Mouse (Mus musculus) stomach, embryonic 16.5 days (tissue): ENCODE results near the gene Smco1. TPM values are rescaled to one million over a fixed set of nuclear protein-coding genes. Genes with fewer than 3 reads are reported as not detected.
"Not testable (repeated sequence)": the region's sequence is repeated elsewhere in the genome, so short reads cannot be mapped to it uniquely, and the experiment has no call there.

Experiments
- ATAC-seq: fragments of 200-750 bp; cut with Nextera tagmentation; 2 replicates; pipeline ENCODE4 v1.8.0; 2017; ENCODE audit warnings: moderate number of reproducible peaks, moderate TSS enrichment; ENCODE audit not compliant: insufficient read depth, low FRiP score
- H3K27ac ChIP-seq: fragments of 300-500 bp; sonication (generic); 2 replicates; pipeline ENCODE4 v1.5.1; 2014; ENCODE audit warnings: low read length
- H3K27me3 ChIP-seq: fragments of 300-500 bp; sonication (generic); 2 replicates; pipeline ENCODE4 v1.6.1; 2014; ENCODE audit warnings: low read length, control low read depth, mixed read lengths; ENCODE audit not compliant: control insufficient read depth, insufficient read depth
- H3K36me3 ChIP-seq: fragments of 300-500 bp; sonication (generic); 2 replicates; pipeline ENCODE4 v1.6.1; 2014; ENCODE audit warnings: low read length; ENCODE audit not compliant: control insufficient read depth, insufficient read depth
- H3K4me1 ChIP-seq: fragments of 300-500 bp; sonication (generic); 2 replicates; pipeline ENCODE4 v1.6.1; 2014; ENCODE audit warnings: low read length, control low read depth, mixed read lengths; ENCODE audit not compliant: control insufficient read depth, insufficient read depth
- H3K4me2 ChIP-seq: fragments of 300-500 bp; sonication (generic); 2 replicates; pipeline ENCODE4 v1.6.1; 2014; ENCODE audit warnings: low read depth, low read length, mixed read lengths
- H3K4me3 ChIP-seq: fragments of 300-500 bp; sonication (generic); replicated peaks from 2 replicates; pipeline ENCODE4 v1.5.1; 2014; ENCODE audit warnings: mild to moderate bottlenecking, low read length
- H3K9ac ChIP-seq: fragments of 300-500 bp; sonication (generic); 2 replicates; pipeline ENCODE4 v1.6.1; 2014; ENCODE audit warnings: low read length
- H3K9me3 ChIP-seq: fragments of 300-500 bp; sonication (generic); replicated peaks from 2 replicates; pipeline ENCODE4 v1.6.1; 2016; ENCODE audit warnings: low read length, control low read depth; ENCODE audit not compliant: control insufficient read depth
- WGBS: fragments of 180-500 bp; shearing (Covaris S2); extraction: QIAGEN DNeasy Blood & Tissue Kit; methylation state at CpG from one replicate; pipeline ENCODE4 v1.1.7; 2014; 5-methylcytosine and 5-hydroxymethylcytosine counted together
- polyA plus RNA-seq: library from polyadenylated mRNA; unstranded; fragments of >200 nt; fragmentation: Nextera tagmentation; extraction: Ambion mirVana; gene quantifications from 2 replicates; pipeline ENCODE4 v1.2.1, GENCODE M21; 2015

Gene Smco1
- polyA plus RNA-seq, 1 experiment from 2014 or later: 0.15 TPM

DNA sequence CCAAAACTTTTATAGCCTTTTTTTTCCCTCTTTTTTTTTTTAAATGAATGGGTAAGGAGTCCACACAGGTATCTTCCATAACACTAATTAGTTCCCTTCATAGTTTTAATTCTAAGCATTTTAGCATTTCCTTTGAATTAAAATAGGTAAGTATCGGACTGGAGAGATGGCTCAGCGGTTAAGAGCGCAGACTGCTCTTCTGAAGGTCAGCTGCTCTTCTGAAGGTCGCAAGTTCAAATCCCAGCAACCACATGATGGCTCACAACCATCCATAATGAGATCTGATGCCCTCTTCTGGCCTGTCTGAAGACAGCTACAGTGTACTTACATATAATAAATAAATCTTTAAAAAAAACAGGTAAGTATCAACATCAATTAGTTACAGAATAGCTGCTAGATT lies 28.3 kb downstream of the Smco1 start:
- peaks cover 22% of the 10 kb centered on the region for H3K36me3 ChIP-seq

DNA sequence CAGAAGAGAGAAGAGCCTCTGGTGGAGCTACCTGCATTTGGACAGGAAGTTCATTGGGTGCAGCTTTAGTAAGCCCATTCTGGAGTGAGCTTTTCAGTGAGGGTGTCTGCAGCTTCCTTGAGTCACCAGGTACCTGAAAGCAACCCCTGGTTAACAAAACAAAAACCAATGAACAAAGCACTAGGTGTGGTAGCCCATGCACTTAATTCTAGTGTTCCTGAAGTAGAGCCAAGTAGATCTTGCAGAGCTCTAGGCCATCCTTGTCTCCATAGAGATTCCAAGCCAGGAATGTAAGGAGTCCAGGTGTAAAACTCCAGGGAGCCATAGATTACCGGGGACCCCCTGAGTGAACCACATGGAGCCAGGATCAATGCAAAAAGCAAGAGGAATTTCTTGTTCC lies 31.8 kb downstream of the Smco1 start:
- no peaks in the 10 kb centered on the region for H3K4me1 ChIP-seq
- no peak overlapping the region for H3K9ac ChIP-seq
- H3K9me3 ChIP-seq: no peaks in the 10 kb centered on the region
- no peak overlapping the region for H3K27ac ChIP-seq
- peaks cover 9% of the 10 kb centered on the region; the same call in 1 of the 2 replicates for H3K36me3 ChIP-seq
- H3K4me2 ChIP-seq: no peak overlapping the region
- no peak overlapping the region for H3K4me3 ChIP-seq
- no peaks in the 10 kb centered on the region for H3K27me3 ChIP-seq
- WGBS: 54% methylated on average over 1 of the region's 1 CpGs
- no peak for ATAC-seq

More for the DNA sequence above, 28.3 kb downstream of the Smco1 start:
- H3K4me3 ChIP-seq, H3K9ac ChIP-seq, H3K27ac ChIP-seq, H3K4me2 ChIP-seq, ATAC-seq, H3K27me3 ChIP-seq, H3K9me3 ChIP-seq, H3K4me1 ChIP-seq: not testable (repeated sequence)
- 94% methylated on average over 4 of the region's 4 CpGs for WGBS

DNA sequence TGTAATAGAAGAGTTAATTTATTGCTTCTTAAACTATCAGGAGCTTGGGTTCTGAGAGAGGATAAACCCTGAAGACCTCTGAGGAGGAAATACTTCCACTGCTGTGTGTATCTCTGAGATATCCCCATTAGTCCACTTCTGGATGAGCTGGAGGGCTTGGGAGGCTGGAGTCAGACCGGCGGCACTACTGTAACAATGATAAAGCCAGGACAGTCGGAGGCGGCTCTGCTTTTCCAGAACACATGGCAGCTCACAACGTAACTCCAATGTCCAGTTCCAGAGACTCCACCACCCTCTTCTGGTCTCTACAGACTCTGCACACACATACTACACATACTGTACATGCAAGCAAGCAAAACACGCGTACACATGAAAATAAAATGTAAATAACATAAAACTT lies 32.6 kb downstream of the Smco1 start:
- Histone ChIP-seq H3K9me3 (no peaks in the 10 kb centered on the region), H3K4me2 (no peak overlapping the region), H3K27me3 (no peaks in the 10 kb centered on the region), H3K4me1 (no peaks in the 10 kb centered on the region), H3K27ac (no peak overlapping the region), H3K4me3 (no peak overlapping the region), H3K36me3 (peaks cover 7% of the 10 kb centered on the region; the same call in 1 of the 2 replicates), H3K9ac (no peak overlapping the region)
- ATAC-seq: no peak
- WGBS: 95% methylated on average over 7 of the region's 7 CpGs

DNA sequence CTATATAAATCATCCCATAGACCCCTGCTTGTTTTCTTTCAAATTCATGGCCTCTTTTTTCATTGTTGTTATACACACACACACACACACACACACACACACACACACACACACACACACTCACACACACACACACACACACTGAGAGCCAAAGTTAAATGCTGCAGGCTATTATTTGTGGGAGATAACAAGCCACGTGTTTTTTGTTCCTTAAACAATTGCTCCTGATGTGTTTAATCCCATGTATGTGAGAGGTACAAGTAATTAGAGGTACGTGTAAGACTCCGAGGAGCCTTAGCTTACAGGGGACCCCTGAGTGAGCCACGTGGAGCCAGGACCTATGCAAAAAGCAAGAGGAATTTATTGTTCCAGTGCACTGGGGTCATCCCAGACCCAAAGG lies 40.7 kb downstream of the Smco1 start:
- ATAC-seq: no peak
- 79% methylated on average over 4 of the region's 4 CpGs for WGBS

DNA sequence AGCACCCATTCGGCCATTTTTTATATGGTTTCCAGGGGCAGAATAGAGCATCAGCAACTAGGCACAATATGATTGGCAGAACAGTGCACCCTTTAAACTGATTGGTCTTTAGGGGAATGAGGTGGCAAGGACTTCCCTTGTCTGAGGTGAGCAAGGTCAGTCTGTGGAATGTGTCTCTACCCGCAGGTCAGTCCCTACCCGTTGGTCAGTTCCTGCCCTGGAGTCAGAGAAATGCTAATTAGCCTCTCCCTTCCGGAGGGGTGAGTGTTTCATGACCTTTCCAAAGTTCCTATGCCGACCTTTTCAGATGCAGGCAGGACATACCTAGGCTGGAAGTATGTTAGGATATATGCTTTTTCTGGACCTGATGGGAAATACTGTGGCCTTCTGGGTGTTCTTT lies 41.1 kb downstream of the Smco1 start:
- H3K36me3 ChIP-seq: no peaks in the 10 kb centered on the region
- H3K4me2 ChIP-seq: no peak overlapping the region
- WGBS: 36% methylated on average over 5 of the region's 5 CpGs
- no peak for ATAC-seq
- H3K9ac ChIP-seq: no peak overlapping the region
- no peak overlapping the region for H3K4me3 ChIP-seq
- no peaks in the 10 kb centered on the region for H3K4me1 ChIP-seq
- H3K27me3 ChIP-seq: no peaks in the 10 kb centered on the region
- no peaks in the 10 kb centered on the region for H3K9me3 ChIP-seq
- H3K27ac ChIP-seq: no peak overlapping the region

More for the DNA sequence above, 40.7 kb downstream of the Smco1 start:
- no peaks in the 10 kb centered on the region for H3K36me3 ChIP-seq
- H3K4me1 ChIP-seq: no peaks in the 10 kb centered on the region
- no peaks in the 10 kb centered on the region for H3K27me3 ChIP-seq
- H3K4me2 ChIP-seq: no peak overlapping the region
- H3K4me3 ChIP-seq: no peak overlapping the region
- no peak overlapping the region for H3K9ac ChIP-seq
- no peak overlapping the region for H3K27ac ChIP-seq
- no peaks in the 10 kb centered on the region for H3K9me3 ChIP-seq

DNA sequence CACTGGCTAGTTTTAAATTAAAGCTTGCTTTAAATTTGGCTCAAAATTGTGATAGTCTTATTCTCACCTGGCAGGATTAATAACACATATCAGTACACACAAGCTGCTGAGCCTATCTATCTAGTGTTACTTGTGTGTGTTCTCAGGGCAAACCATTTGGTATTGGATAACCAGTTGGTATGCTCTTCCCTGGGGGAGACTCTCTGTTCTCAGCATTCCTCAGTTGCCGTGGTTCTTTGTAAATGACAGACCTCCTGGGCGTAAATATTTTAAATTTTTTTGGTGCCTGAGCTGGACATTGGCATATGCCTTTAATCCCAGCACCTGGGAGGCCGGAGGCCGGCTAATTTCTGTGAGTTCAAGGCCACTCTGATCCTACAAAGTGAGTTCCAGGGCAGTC lies 41.6 kb downstream of the Smco1 start:
- H3K4me1 ChIP-seq: no peaks in the 10 kb centered on the region
- no peaks in the 10 kb centered on the region for H3K9me3 ChIP-seq
- H3K4me3 ChIP-seq: no peak overlapping the region
- H3K27ac ChIP-seq: no peak overlapping the region
- H3K4me2 ChIP-seq: no peak overlapping the region
- no peak overlapping the region for H3K9ac ChIP-seq
- ATAC-seq: no peak
- no peaks in the 10 kb centered on the region for H3K36me3 ChIP-seq
- no peaks in the 10 kb centered on the region for H3K27me3 ChIP-seq
- WGBS: 50% methylated on average over 4 of the region's 4 CpGs

DNA sequence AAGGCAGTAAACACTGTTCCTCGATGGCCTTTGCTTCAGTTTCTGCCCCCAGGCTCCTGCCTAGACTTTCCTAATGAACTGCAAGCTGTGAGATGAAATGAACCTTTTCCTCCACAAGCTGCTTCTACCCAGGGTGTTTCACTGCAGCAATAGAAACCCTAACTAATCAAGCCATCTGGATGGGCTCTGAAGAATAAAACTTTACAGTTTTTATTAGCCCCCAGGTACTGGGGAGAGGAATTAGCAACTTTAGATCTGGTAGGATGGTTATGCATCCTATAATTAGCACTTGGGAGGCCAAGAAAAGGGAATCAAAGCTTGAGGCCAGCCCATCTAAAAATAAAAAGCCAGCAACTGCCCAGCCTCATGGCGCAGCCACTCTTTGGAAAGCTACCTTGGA lies 45.3 kb downstream of the Smco1 start:
- Histone ChIP-seq H3K27me3 (no peaks in the 10 kb centered on the region), H3K4me3 (no peak overlapping the region), H3K27ac (no peak overlapping the region), H3K4me1 (no peaks in the 10 kb centered on the region), H3K9ac (no peak overlapping the region), H3K9me3 (no peaks in the 10 kb centered on the region), H3K4me2 (no peak overlapping the region), H3K36me3 (no peaks in the 10 kb centered on the region)
- no peak for ATAC-seq
- 86% methylated on average over 2 of the region's 2 CpGs for WGBS

DNA sequence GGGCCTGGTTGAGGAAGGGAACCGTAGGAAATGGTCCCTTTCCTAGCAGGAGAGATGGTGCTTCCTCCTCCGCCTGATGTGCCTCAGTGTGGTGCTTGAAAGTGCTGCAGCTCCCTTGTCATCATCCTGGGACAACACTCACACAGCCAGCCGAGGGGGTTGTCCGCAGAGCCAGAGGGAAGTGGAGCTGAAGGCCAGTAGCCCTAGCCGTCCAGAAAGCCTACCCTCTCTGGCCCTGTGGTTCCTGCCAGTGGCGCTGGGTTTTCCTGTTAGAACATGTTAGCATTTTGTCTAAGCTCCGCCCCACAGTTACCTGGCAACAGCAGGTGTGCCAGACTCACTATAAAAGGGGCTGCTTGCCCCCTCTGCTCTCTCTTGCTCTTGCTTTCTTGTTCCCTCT lies 52.7 kb downstream of the Smco1 start:
- H3K4me3 ChIP-seq: no peak overlapping the region
- no peak overlapping the region for H3K4me2 ChIP-seq
- no peak for ATAC-seq
- H3K27me3 ChIP-seq: no peaks in the 10 kb centered on the region
- no peaks in the 10 kb centered on the region for H3K36me3 ChIP-seq
- H3K27ac ChIP-seq: no peak overlapping the region
- no peaks in the 10 kb centered on the region for H3K4me1 ChIP-seq
- peak overlapping the region; percentile 11; the same call in 1 of the 2 replicates for H3K9ac ChIP-seq
- WGBS: 27% methylated on average over 7 of the region's 7 CpGs
- H3K9me3 ChIP-seq: no peaks in the 10 kb centered on the region
